Mouse (Mus musculus): Measurements from ENCODE around the gene Cxcl1.

- TF ChIP-seq GATA1 (IDR thresholded peaks at IDR 0.05; ENCODE audit: low read length) (no peak), TAL1 (IDR thresholded peaks at IDR 0.05; ENCODE audit: low read length) (no peak)
These were observed 35.5 kb upstream of the Cxcl1 start for GRCm38 (mm10) chr5:90855308-90856230.

Measured in erythroblast, embryonic 14.5 days (primary cell).